Mouse (Mus musculus) lung, postnatal 0 days (tissue): ENCODE data around the gene Sprr2d. TPM values are rescaled to one million over a fixed set of nuclear protein-coding genes. Genes with fewer than 3 reads are reported as not detected.

Experiments used
- ATAC-seq: fragments of 200-750 bp; cut with Nextera tagmentation; 2 replicates; pipeline ENCODE4 v1.8.0; 2017; ENCODE audit warnings: moderate library complexity
- DNase-seq: peaks from one replicate; pipeline ENCODE4 v3.0.0-alpha.2; 2016; ENCODE audit warnings: low spot score
- H3K27ac ChIP-seq: fragments of 300-500 bp; sonication (generic); 2 replicates; pipeline ENCODE4 v1.5.1; 2014; ENCODE audit warnings: antibody characterized with exemption, mild to moderate bottlenecking, low read length, mixed read lengths
- H3K27me3 ChIP-seq: fragments of 300-500 bp; sonication (generic); replicated peaks from 2 replicates; pipeline ENCODE4 v1.6.1; 2014; ENCODE audit warnings: low read length, mixed read lengths; ENCODE audit not compliant: insufficient read depth
- H3K36me3 ChIP-seq: fragments of 300-500 bp; sonication (generic); 2 replicates; pipeline ENCODE4 v1.6.1; 2014; ENCODE audit warnings: low read length, mixed read lengths; ENCODE audit not compliant: insufficient read depth
- H3K4me1 ChIP-seq: fragments of 300-500 bp; sonication (generic); 2 replicates; pipeline ENCODE4 v1.6.1; 2014; ENCODE audit warnings: antibody characterized with exemption, low read depth, low read length, mixed read lengths; ENCODE audit not compliant: insufficient read depth
- H3K4me2 ChIP-seq: fragments of 300-500 bp; sonication (generic); replicated peaks from 2 replicates; pipeline ENCODE4 v1.6.1; 2014; ENCODE audit warnings: low read depth, mild to moderate bottlenecking, low read length, moderate library complexity, mixed read lengths
- H3K4me3 ChIP-seq: fragments of 300-500 bp; sonication (generic); 2 replicates; pipeline ENCODE4 v1.5.1; 2014; ENCODE audit warnings: low read depth, low read length
- H3K9ac ChIP-seq: fragments of 300-500 bp; sonication (generic); replicated peaks from 2 replicates; pipeline ENCODE4 v1.6.1; 2014; ENCODE audit warnings: low read depth, mild to moderate bottlenecking
- H3K9me3 ChIP-seq: fragments of 300-500 bp; sonication (generic); 2 replicates; pipeline ENCODE4 v1.6.1; 2016; ENCODE audit warnings: low read length, mixed read lengths
- CTCF ChIP-seq: IDR thresholded peaks from 2 replicates; pipeline ENCODE4 v1.5.1; 2016; ENCODE audit warnings: antibody characterized with exemption, mild to moderate bottlenecking
- EP300 ChIP-seq: IDR thresholded peaks from 2 replicates; pipeline ENCODE4 v1.6.1; 2016; ENCODE audit warnings: antibody characterized with exemption, mild to moderate bottlenecking, control low read depth
- whole genome bisulfite sequencing: fragments of 180-500 bp; shearing (Covaris S2); extraction: QIAGEN DNeasy Blood & Tissue Kit; methylation state at CpG from one replicate; pipeline ENCODE4 v1.1.7; 2014; 5-methylcytosine and 5-hydroxymethylcytosine counted together
- polyA plus RNA-seq: library from polyadenylated mRNA; unstranded; fragments of >200 nt; fragmentation: Nextera tagmentation; extraction: Ambion mirVana; gene quantifications from 2 replicates; pipeline ENCODE4 v1.2.1, GENCODE M21; 2015

The Sprr2d gene
- not detected in 2 replicates for polyA plus RNA-seq

DNA sequence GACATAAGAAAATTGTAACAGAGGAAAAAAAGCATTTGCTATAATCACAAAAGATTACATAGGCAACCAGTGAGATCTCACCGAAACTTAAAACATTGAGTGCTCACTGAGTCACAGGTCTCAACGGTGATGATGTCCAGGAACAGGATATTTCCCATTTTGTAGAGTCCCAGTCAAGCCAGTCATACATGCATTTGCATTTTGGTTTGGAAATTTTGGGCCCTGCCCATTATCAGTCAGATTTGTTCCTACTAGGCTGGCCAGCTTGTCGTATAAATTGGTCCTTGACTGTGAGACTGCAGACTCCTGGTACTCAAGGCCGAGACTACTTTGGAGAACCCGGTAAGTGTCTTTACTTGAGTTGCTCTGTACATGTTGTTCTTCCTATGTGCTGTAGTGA lies at the start of gene Sprr2d:
Sprr2d (plus strand) TSS at position 301 of the 400 bp plus-strand sequence.
- Histone ChIP-seq H3K36me3 (no peaks in the 10 kb centered on the region), H3K27ac (no peak within 1 kb of the TSS), H3K9ac (no peak within 1 kb of the TSS), H3K4me2 (no peak within 1 kb of the TSS), H3K4me1 (no peaks in the 10 kb centered on the region), H3K4me3 (no peak within 1 kb of the TSS), H3K27me3 (no peaks in the 10 kb centered on the region), H3K9me3 (no peaks in the 10 kb centered on the region)
- no peak for DNase-seq
- ATAC-seq: no peak
- WGBS: 77% methylated on average over 5 of the region's 5 CpGs
- TF ChIP-seq CTCF: no peak
- TF ChIP-seq EP300: no peak

DNA sequence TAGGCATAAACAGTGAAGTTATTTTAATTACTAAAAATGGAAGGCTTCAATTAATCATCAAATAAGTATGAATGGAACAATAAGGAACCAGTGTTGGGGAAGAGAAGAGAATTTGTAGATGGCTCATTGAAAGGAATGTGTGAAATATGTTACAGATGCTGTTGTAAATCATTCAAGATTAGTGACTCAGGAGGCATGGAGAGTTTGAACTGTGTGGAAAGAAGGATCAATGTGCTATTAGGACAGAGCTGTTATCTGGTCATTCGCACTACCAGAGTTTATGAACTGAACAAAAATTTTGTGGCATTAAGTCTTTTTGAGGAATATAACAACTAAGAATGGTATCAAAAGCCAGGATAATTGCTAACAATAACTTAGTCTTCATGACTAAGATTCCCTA lies 31.5 kb upstream of the Sprr2d start:
- DNase-seq (no peak), ATAC-seq (no peak)
- Histone ChIP-seq H3K9me3 (no peaks in the 10 kb centered on the region), H3K9ac (no peak overlapping the region), H3K4me2 (no peak overlapping the region), H3K4me1 (no peaks in the 10 kb centered on the region), H3K27ac (no peak overlapping the region), H3K27me3 (no peaks in the 10 kb centered on the region), H3K4me3 (no peak overlapping the region), H3K36me3 (no peaks in the 10 kb centered on the region)
- TF ChIP-seq CTCF: no peak
- no peak for TF ChIP-seq EP300
- 91% methylated on average over 1 of the region's 1 CpGs for WGBS

GRCm38 (mm10) chr3:92316320-92316719 lies 22.6 kb upstream of the Sprr2d start, which contains the start of gene Sprr2b:
Gene Sprr2b (plus strand): TSS chr3:92316620.
- Histone ChIP-seq H3K4me2 (no peak within 1 kb of the TSS), H3K9ac (no peak within 1 kb of the TSS), H3K27me3 (no peaks in the 10 kb centered on the region), H3K36me3 (no peaks in the 10 kb centered on the region), H3K4me3 (no peak within 1 kb of the TSS), H3K27ac (no peak within 1 kb of the TSS), H3K9me3 (no peaks in the 10 kb centered on the region), H3K4me1 (no peaks in the 10 kb centered on the region)
- ATAC-seq (no peak), DNase-seq (no peak)
- WGBS: 76% methylated on average over 2 of the region's 2 CpGs
- no peak for TF ChIP-seq CTCF
- TF ChIP-seq EP300: no peak

GRCm38 (mm10) chr3:92317384-92317783 lies 21.6 kb upstream of the Sprr2d start:
- WGBS: 65% methylated on average over 2 of the region's 2 CpGs

GRCm38 (mm10) chr3:92336278-92336677 lies 2.7 kb upstream of the Sprr2d start:
- TF ChIP-seq CTCF (no peak), EP300 (no peak)
- H3K36me3 ChIP-seq: no peaks in the 10 kb centered on the region
- H3K27ac ChIP-seq: no peak overlapping the region
- H3K27me3 ChIP-seq: no peaks in the 10 kb centered on the region
- H3K4me3 ChIP-seq: no peak overlapping the region
- no peaks in the 10 kb centered on the region for H3K4me1 ChIP-seq
- no peak overlapping the region for H3K9ac ChIP-seq
- no peak for DNase-seq
- no peak for ATAC-seq
- 48% methylated on average over 1 of the region's 1 CpGs for WGBS
- H3K9me3 ChIP-seq: no peaks in the 10 kb centered on the region
- H3K4me2 ChIP-seq: no peak overlapping the region

More at GRCm38 (mm10) chr3:92317384-92317783, 21.6 kb upstream of the Sprr2d start:
- Histone ChIP-seq H3K4me3 (no peak overlapping the region), H3K4me1 (no peaks in the 10 kb centered on the region), H3K27ac (no peak overlapping the region), H3K4me2 (no peak overlapping the region), H3K9me3 (no peaks in the 10 kb centered on the region), H3K27me3 (no peaks in the 10 kb centered on the region), H3K36me3 (no peaks in the 10 kb centered on the region), H3K9ac (no peak overlapping the region)
- DNase-seq: no peak
- TF ChIP-seq EP300 (no peak), CTCF (no peak)
- ATAC-seq: no peak

DNA sequence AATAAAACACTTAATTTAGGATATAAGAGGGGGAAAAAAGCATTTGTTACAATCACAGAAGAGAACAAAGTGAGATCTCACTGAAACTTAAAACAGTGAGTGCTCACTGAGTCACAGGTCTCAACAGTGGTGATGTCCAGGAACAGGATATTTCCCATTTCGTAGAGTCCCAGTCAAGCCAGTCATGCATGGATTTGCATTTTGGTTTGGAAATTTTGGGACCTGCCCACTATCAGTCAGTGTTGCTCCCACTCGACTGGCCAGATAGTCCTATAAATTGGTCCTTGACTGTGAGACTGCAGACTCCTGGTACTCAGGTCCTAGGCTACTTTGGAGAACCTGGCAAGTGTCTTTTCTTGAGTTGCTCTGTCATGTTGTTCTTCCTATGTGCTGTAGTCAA lies 12.9 kb downstream of the Sprr2d start, which contains the start of gene Sprr2e:
Sprr2e (plus strand) TSS at position 301 of the 400 bp plus-strand sequence.
- ATAC-seq: no peak
- Histone ChIP-seq H3K36me3 (no peaks in the 10 kb centered on the region), H3K4me3 (no peak within 1 kb of the TSS), H3K27ac (no peak within 1 kb of the TSS), H3K4me2 (no peak within 1 kb of the TSS), H3K4me1 (no peaks in the 10 kb centered on the region), H3K27me3 (no peaks in the 10 kb centered on the region), H3K9me3 (no peaks in the 10 kb centered on the region), H3K9ac (no peak within 1 kb of the TSS)
- WGBS: 74% methylated on average over 2 of the region's 2 CpGs
- DNase-seq: no peak
- TF ChIP-seq CTCF (no peak), EP300 (no peak)

GRCm38 (mm10) chr3:92361619-92362018 lies 22.7 kb downstream of the Sprr2d start:
- Histone ChIP-seq H3K27me3 (no peaks in the 10 kb centered on the region), H3K4me2 (no peak overlapping the region), H3K4me3 (no peak overlapping the region), H3K27ac (no peak overlapping the region), H3K4me1 (no peaks in the 10 kb centered on the region), H3K9me3 (no peaks in the 10 kb centered on the region), H3K36me3 (no peaks in the 10 kb centered on the region), H3K9ac (no peak overlapping the region)
- DNase-seq (no peak), ATAC-seq (no peak)
- TF ChIP-seq CTCF (no peak), EP300 (no peak)
